Mouse (Mus musculus) intestine, postnatal 0 days (tissue): ENCODE data around the gene Gm13128. TPM values are rescaled to one million over a fixed set of nuclear protein-coding genes. Genes with fewer than 3 reads are reported as not detected.
"Not testable (repeated sequence)": the region's sequence is repeated elsewhere in the genome, so short reads cannot be mapped to it uniquely, and the experiment has no call there.

Experiments used
- ATAC-seq: fragments of 200-750 bp; cut with Nextera tagmentation; 2 replicates; pipeline ENCODE4 v1.8.0; 2017; ENCODE audit warnings: mild to moderate bottlenecking, moderate TSS enrichment, moderate library complexity
- H3K27ac ChIP-seq: fragments of 300-500 bp; sonication (generic); 2 replicates; pipeline ENCODE4 v1.5.1; 2014; ENCODE audit warnings: mild to moderate bottlenecking, low read depth, low read length, moderate library complexity
- H3K27me3 ChIP-seq: fragments of 300-500 bp; sonication (generic); replicated peaks from 2 replicates; pipeline ENCODE4 v1.6.1; 2014; ENCODE audit warnings: low read length, mixed read lengths; ENCODE audit not compliant: control insufficient read depth, insufficient read depth
- H3K36me3 ChIP-seq: fragments of 300-500 bp; sonication (generic); 2 replicates; pipeline ENCODE4 v1.6.1; 2014; ENCODE audit warnings: mild to moderate bottlenecking, moderate library complexity; ENCODE audit not compliant: control insufficient read depth, insufficient read depth
- H3K4me1 ChIP-seq: fragments of 300-500 bp; sonication (generic); replicated peaks from 2 replicates; pipeline ENCODE4 v1.6.1; 2014; ENCODE audit warnings: antibody characterized with exemption, low read length, mixed read lengths; ENCODE audit not compliant: control insufficient read depth, insufficient read depth
- H3K4me2 ChIP-seq: fragments of 300-500 bp; sonication (generic); replicated peaks from 2 replicates; pipeline ENCODE4 v1.6.1; 2014; ENCODE audit warnings: low read depth, mild to moderate bottlenecking, moderate library complexity
- H3K4me3 ChIP-seq: fragments of 300-500 bp; sonication (generic); 2 replicates; pipeline ENCODE4 v1.5.1; 2014; ENCODE audit warnings: low read depth, low read length
- H3K9ac ChIP-seq: fragments of 300-500 bp; sonication (generic); 2 replicates; pipeline ENCODE4 v1.6.1; 2014; ENCODE audit warnings: mild to moderate bottlenecking, low read depth, low read length
- H3K9me3 ChIP-seq: fragments of 300-500 bp; sonication (generic); 2 replicates; pipeline ENCODE4 v1.6.1; 2016; ENCODE audit warnings: mixed run types; ENCODE audit not compliant: control insufficient read depth
- CTCF ChIP-seq: sonication (generic); IDR thresholded peaks from 2 replicates; pipeline ENCODE4 v1.5.1; 2016; ENCODE audit warnings: low read depth, mild to moderate bottlenecking, control low read depth, antibody characterized with exemption, moderate library complexity
- WGBS: fragments of 180-500 bp; shearing (Covaris S2); extraction: QIAGEN DNeasy Blood & Tissue Kit; methylation state at CpG from one replicate; pipeline ENCODE4 v1.1.7; 2014; 5-methylcytosine and 5-hydroxymethylcytosine counted together
- polyA plus RNA-seq: library from polyadenylated mRNA; unstranded; fragments of >200 nt; fragmentation: Nextera tagmentation; extraction: Ambion mirVana; gene quantifications from 2 replicates; pipeline ENCODE4 v1.2.1, GENCODE M21; 2015

The Gm13128 gene
- not detected in 2 replicates for polyA plus RNA-seq

DNA sequence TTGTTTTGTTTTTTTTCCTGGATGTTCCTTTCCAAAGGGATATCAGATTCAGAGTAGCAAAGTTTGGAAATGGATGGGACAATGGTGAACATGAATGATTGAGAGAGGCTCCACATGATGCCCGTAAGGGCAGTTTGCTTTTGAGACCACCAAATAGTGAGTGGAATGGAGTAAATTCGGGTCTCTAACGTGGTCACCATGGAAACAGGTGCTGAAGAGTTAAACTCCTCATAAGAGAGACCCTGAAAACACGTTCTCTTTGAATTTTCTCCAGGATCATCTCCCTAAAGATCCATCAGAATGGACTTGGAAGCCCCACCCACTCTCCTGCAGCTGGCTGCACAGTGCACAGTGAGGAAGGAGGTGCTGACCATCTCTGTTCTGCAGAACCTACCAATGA lies at the start of gene Gm13128:
Gene Gm13128 (plus strand): TSS at position 301 of the 400 bp plus-strand sequence.
- H3K27ac ChIP-seq, H3K9ac ChIP-seq, H3K27me3 ChIP-seq, H3K36me3 ChIP-seq, H3K4me2 ChIP-seq, H3K9me3 ChIP-seq, H3K4me1 ChIP-seq, ATAC-seq, H3K4me3 ChIP-seq: not testable (repeated sequence)
- 60% methylated on average over 4 of the region's 4 CpGs for WGBS

DNA sequence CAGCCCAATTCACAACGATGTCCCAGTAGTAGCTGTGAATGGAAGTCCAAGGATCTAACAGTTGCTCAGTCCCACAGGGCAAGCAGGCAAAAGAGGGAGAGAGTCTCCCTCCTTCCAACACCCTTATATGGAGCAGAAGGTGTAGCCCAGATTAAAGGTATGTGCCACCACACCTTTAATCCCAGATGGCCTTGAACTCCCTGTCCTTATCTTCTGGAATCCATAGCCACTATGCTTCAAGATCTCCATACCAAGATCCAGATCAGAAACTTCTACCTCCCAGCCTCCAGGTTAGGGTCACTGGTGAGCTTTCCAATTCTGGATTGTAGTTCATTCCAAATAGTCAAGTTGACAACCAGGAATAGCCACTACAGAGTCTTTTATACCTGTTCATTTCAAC lies 49.7 kb upstream of the Gm13128 start, which contains the start of gene Pramel5:
Gene Pramel5 (minus strand): TSS at position 101 of the 400 bp plus-strand sequence.
- H3K27ac ChIP-seq, H3K4me1 ChIP-seq, H3K27me3 ChIP-seq, H3K36me3 ChIP-seq, H3K4me2 ChIP-seq, H3K9me3 ChIP-seq, H3K4me3 ChIP-seq, H3K9ac ChIP-seq, ATAC-seq: not testable (repeated sequence)
- WGBS, result 82% methylated on average over 1 of the region's 1 CpGs

DNA sequence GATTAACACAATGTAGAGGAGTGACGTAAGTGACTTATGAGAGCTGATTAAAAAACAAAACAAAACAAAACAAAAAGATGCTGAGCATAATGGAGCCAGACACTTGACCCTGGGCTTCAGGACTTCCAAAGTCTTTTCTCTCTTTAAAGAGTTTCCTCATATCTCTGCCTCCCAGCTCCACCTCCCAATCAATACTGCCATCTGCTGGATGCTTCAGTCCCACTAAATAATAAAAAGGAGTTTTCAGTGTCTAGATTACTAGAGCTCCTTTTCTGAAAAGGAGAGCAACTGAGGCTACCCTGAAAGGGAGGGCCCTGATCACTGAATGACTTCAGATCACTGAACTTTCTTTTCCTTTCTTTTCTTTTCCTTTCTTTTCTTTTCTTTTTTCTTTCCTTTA lies 30.6 kb upstream of the Gm13128 start:
- H3K9ac ChIP-seq, H3K4me2 ChIP-seq, H3K36me3 ChIP-seq, H3K9me3 ChIP-seq, ATAC-seq, H3K4me3 ChIP-seq, H3K27ac ChIP-seq, H3K27me3 ChIP-seq, H3K4me1 ChIP-seq: not testable (repeated sequence)
- TF ChIP-seq CTCF, result peak; percentile 36; the same call in 1 of the 2 replicates
- 49% methylated on average over 1 of the region's 1 CpGs for WGBS

DNA sequence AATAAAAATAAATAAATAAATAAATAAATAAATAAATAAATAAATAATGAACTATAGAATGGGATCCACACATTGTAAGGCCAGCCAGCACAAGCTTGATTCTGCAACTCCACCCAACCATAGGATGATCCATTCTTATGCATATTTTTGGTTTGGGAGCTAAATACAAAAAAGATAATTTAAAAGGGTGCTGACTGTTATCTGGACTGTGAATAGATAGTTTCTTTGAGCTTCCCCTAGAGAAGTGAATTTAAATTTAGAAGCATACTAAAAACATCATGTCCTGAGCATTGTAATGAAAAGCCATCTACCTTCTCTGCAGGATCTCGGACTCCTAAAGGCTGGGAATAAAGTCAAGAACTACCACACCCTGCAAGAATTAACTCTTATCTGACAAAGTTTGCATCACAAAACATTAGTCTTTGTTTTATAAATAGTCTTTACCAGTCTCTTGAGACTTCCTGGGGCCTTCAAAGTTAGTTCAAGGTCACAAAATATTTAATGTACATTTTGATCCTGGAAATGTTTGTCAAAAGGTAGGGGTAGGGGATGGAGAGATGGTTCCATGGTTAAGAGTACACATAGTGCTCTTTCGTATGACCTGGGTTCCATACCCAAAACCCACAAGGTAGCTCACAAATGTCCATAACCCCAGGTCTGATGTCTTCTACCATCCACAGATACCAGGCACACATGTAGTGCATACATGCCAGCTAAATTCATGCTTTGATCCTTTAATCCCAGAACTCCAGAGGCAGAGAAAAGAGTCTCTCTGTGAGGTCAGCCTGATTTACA lies 17.2 kb upstream of the Gm13128 start:
- H3K4me1 ChIP-seq, ATAC-seq, H3K27me3 ChIP-seq, H3K27ac ChIP-seq, H3K4me2 ChIP-seq, H3K9ac ChIP-seq, H3K9me3 ChIP-seq, H3K36me3 ChIP-seq, H3K4me3 ChIP-seq: not testable (repeated sequence)
- WGBS, result 62% methylated on average over 2 of the region's 2 CpGs

DNA sequence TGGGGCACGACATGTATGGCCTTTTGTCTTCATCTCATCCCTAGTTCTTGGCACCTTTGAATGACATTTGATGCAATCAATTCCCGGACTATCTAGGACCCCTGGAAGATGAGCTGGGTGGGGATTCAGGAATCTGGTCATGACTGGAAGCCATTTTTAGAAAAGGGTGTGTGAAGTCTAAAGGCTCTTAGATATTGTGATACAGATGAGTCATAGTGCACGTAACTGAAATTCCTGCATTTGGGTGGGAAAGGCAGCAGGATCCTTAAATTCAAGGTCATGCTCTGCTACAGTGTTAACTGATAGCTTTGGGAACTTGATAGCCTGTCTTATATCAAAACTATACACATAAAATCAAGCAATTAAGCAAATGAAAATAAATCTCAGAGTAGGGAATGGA lies 5.8 kb downstream of the Gm13128 start:
- H3K4me3 ChIP-seq, H3K9me3 ChIP-seq, ATAC-seq, H3K27ac ChIP-seq, H3K27me3 ChIP-seq, H3K4me1 ChIP-seq, H3K4me2 ChIP-seq, H3K36me3 ChIP-seq, H3K9ac ChIP-seq: not testable (repeated sequence)
- WGBS, result 89% methylated on average over 2 of the region's 3 CpGs

DNA sequence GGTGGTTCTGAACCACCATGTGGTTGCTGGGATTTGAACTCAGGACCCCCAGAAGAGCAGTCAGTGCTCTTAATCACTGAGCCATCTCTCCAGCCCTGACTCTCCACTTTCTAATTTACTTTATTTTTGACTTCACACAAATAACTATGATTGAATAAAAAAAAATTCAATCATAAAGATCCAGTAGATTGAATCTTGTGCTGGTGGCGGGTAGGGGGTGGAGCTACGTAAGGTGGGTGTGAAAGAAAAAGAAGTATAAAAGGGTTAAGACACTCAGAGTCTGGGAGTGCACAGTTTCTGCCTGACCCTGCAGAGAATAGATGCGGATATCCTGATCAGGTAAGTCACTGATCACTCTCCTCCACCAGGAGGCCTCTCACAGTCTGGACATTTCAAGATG lies 27.6 kb downstream of the Gm13128 start, which contains the start of gene Gm13119:
Gene Gm13119 (plus strand): TSS at position 301 of the 400 bp plus-strand sequence.
- not testable (repeated sequence) for H3K27ac ChIP-seq, H3K9me3 ChIP-seq, H3K4me1 ChIP-seq, ATAC-seq, H3K4me3 ChIP-seq, H3K27me3 ChIP-seq, H3K4me2 ChIP-seq, H3K36me3 ChIP-seq, H3K9ac ChIP-seq
- 85% methylated on average over 3 of the region's 3 CpGs for WGBS

DNA sequence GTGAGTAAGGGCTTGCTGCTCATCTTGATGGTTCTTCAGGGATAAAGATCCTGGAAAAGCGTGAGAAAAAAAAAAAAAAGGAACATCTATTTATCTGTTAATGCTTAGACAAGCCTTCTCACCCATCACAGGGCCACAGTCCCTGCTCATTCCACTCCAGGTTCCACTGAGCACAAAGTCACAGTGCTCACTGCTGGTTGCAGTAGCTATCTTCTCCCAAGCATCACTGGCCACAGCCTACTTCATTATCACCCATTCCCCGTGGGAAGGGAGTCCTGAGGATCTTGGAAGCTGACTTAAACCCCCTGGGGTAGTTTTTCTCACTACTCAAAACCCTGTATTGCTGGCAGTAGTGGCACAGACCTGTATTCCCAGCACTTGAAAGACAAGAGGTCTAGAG lies 47.9 kb downstream of the Gm13128 start, which contains the start of gene Pramef20:
Gene Pramef20 (minus strand): TSS at position 23 of the 400 bp plus-strand sequence.
- no peaks in the 10 kb centered on the region for H3K4me1 ChIP-seq
- no peak for ATAC-seq
- no peaks in the 10 kb centered on the region for H3K36me3 ChIP-seq
- H3K27me3 ChIP-seq, result no peaks in the 10 kb centered on the region
- 48% methylated on average over 2 of the region's 2 CpGs for WGBS
- no peak within 1 kb of the TSS for H3K9ac ChIP-seq
- no peak within 1 kb of the TSS for H3K27ac ChIP-seq
- H3K4me2 ChIP-seq, result no peak within 1 kb of the TSS
- H3K9me3 ChIP-seq, result no peaks in the 10 kb centered on the region
- TF ChIP-seq CTCF, result no peak
- no peak within 1 kb of the TSS for H3K4me3 ChIP-seq

Other genes starting within 250 kb of the Gm13128 start
- not detected in 2 replicates for gene Gm13102, start 223.8 kb upstream of the Gm13128 start, polyA plus RNA-seq
- not detected in 2 replicates for gene Oog3, start 167.6 kb upstream of the Gm13128 start, polyA plus RNA-seq
- not detected in 2 replicates for gene Oog2, start 139.5 kb upstream of the Gm13128 start, polyA plus RNA-seq
- not detected in 2 replicates for gene C87977, start 116.9 kb upstream of the Gm13128 start, polyA plus RNA-seq
- gene Pramel5, start 49.8 kb upstream of the Gm13128 start, polyA plus RNA-seq, result not detected in 2 replicates
- not detected in 2 replicates for gene Gm13119, start 27.7 kb downstream of the Gm13128 start, polyA plus RNA-seq
- gene Pramef20, start 47.7 kb downstream of the Gm13128 start, polyA plus RNA-seq, result not detected in 2 replicates
- not detected in 2 replicates for gene Pramef12, start 78.2 kb downstream of the Gm13128 start, polyA plus RNA-seq
- not detected in 2 replicates for gene 1700012P22Rik, start 108.5 kb downstream of the Gm13128 start, polyA plus RNA-seq
- gene Gm9944, start 123.1 kb downstream of the Gm13128 start, polyA plus RNA-seq, result not detected in 2 replicates
- not detected in 2 replicates for gene Aadacl3, start 133.5 kb downstream of the Gm13128 start, polyA plus RNA-seq
- not detected in 2 replicates for gene 9430007A20Rik, start 189.6 kb downstream of the Gm13128 start, polyA plus RNA-seq
- not detected in 2 replicates for gene Gm13124, start 234.9 kb downstream of the Gm13128 start, polyA plus RNA-seq